Mouse (Mus musculus): Measurements from ENCODE around the gene Agmat. TPM values are rescaled to one million over a fixed set of nuclear protein-coding genes. Genes with fewer than 3 reads are reported as not detected.

Agmat gene
- total and polyA plus RNA-seq, 2 experiments from 2014 or later, result 1.1 TPM; not detected in 1

DNA sequence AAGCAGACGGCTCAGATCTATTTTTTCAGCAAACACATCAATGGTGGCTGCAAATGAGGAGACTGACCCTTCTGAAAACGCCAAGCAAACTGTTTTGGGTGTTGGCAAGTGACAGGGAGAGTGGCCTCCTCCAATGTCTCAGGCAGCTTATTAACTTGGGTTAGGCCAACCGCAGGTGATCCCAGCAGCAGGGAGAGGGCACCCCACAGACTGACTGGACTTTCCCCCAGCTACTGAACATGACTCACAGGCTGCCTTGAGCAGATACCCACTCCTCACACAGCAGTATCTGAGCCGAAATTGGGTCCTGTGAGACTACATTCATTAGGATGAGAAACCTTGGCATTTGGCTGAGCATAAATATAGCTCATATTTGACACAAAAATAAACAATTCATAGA is 14.5 kb downstream of the Agmat start:
- 78% methylated on average over 4 of the region's 4 CpGs for WGBS
- peaks cover 44% of the 10 kb centered on the region for H3K36me3 ChIP-seq (replicated peaks; ENCODE audit: control insufficient read depth, insufficient read depth, low read length)

DNA sequence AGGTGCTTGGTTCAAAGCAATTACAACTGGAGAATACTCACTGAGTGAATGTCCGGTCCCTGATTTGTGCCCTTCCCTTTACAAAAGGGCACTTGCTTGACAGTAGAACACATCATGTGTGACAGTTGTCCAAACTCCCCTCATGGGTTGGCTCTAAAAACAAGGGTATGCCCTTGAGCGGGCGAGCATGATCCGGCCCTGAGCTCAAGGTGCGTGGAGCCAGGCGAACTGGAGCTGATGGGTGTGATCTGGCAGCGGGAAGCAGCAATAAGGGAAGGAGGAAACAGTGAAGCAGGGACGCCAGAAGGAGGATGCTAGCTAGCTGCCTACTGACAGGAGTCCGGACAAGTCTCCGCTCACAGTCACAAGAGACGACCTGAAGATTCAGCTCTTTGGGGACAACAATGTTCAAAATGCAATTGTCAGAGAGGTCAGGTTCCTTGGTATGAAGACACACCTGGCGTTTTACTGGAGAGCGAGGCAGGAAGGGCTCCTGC is 15.7 kb downstream of the Agmat start:
- no peak for DNase-seq (ENCODE audit: low spot score)
- Histone ChIP-seq H3K27me3 (ENCODE audit: control insufficient read depth, insufficient read depth, low read length) (no peaks in the 10 kb centered on the region), H3K4me1 (ENCODE audit: control insufficient read depth, insufficient read depth) (peaks cover 11% of the 10 kb centered on the region; the same call in 1 of the 2 replicates), H3K4me2 (ENCODE audit: low read depth, low read length) (no peak overlapping the region), H3K27ac (ENCODE audit: low read depth) (no peak overlapping the region), H3K9me3 (replicated peaks; ENCODE audit: control insufficient read depth, low read length) (no peaks in the 10 kb centered on the region), H3K4me3 (ENCODE audit: low read depth, low read length) (no peak overlapping the region), H3K36me3 (replicated peaks; ENCODE audit: control insufficient read depth, insufficient read depth, low read length) (peaks cover 46% of the 10 kb centered on the region), H3K9ac (replicated peaks; ENCODE audit: low read depth, low read length) (no peak overlapping the region)
- no peak for ATAC-seq (ENCODE audit: insufficient read depth, low read depth)
- 92% methylated on average over 13 of the region's 13 CpGs for WGBS
- TF ChIP-seq EP300 (IDR thresholded peaks at IDR 0.05; ENCODE audit: low read depth) (no peak), CTCF (IDR thresholded peaks at IDR 0.05; ENCODE audit: low read depth) (no peak)

More for the DNA sequence above, 14.5 kb downstream of the Agmat start:
- no peak overlapping the region for H3K27ac ChIP-seq (ENCODE audit: low read depth)
- no peaks in the 10 kb centered on the region for H3K27me3 ChIP-seq (ENCODE audit: control insufficient read depth, insufficient read depth, low read length)
- ATAC-seq (ENCODE audit: insufficient read depth, low read depth) (no peak), DNase-seq (ENCODE audit: low spot score) (no peak)
- no peak overlapping the region for H3K4me3 ChIP-seq (ENCODE audit: low read depth, low read length)
- no peak for TF ChIP-seq EP300 (IDR thresholded peaks at IDR 0.05; ENCODE audit: low read depth)
- TF ChIP-seq CTCF (IDR thresholded peaks at IDR 0.05; ENCODE audit: low read depth), result no peak
- H3K9ac ChIP-seq (replicated peaks; ENCODE audit: low read depth, low read length), result no peak overlapping the region
- H3K4me1 ChIP-seq (ENCODE audit: control insufficient read depth, insufficient read depth), result 0 out of 2 replicates have a peak, but pooled peaks cover under 1% of the 10 kb centered on the region
- no peaks in the 10 kb centered on the region for H3K9me3 ChIP-seq (replicated peaks; ENCODE audit: control insufficient read depth, low read length)
- no peak overlapping the region for H3K4me2 ChIP-seq (ENCODE audit: low read depth, low read length)

DNA sequence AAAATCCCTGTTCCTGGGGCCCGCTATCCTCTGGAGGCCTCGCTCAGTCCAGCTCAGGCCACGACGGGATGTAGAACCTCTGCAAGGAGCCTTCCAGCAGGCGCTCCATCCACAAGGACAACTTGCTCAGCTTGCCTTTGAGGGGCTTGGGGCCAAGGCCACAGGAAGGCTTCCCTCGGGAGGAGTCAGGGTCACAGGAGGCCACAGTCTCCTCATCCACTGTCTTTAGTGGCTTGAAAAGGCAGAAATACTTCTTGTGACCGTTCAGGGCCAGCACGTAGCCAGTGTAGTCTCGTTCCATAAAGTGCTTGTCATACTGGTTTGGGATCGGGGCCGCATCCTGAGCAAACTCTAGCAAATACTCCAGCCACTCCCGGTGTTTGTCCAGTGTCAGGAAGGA is 17.0 kb downstream of the Agmat start:
- 83% methylated on average over 12 of the region's 12 CpGs for WGBS
- no peak overlapping the region for H3K27ac ChIP-seq (ENCODE audit: low read depth)
- no peak for DNase-seq (ENCODE audit: low spot score)
- no peak for TF ChIP-seq CTCF (IDR thresholded peaks at IDR 0.05; ENCODE audit: low read depth)
- no peak for TF ChIP-seq EP300 (IDR thresholded peaks at IDR 0.05; ENCODE audit: low read depth)
- H3K27me3 ChIP-seq (ENCODE audit: control insufficient read depth, insufficient read depth, low read length), result no peaks in the 10 kb centered on the region
- ATAC-seq (ENCODE audit: insufficient read depth, low read depth), result no peak
- peaks cover 22% of the 10 kb centered on the region for H3K4me1 ChIP-seq (ENCODE audit: control insufficient read depth, insufficient read depth)
- no peak overlapping the region for H3K9ac ChIP-seq (replicated peaks; ENCODE audit: low read depth, low read length)
- H3K9me3 ChIP-seq (replicated peaks; ENCODE audit: control insufficient read depth, low read length), result no peaks in the 10 kb centered on the region
- peaks cover 46% of the 10 kb centered on the region for H3K36me3 ChIP-seq (replicated peaks; ENCODE audit: control insufficient read depth, insufficient read depth, low read length)
- H3K4me2 ChIP-seq (ENCODE audit: low read depth, low read length), result no peak overlapping the region
- no peak overlapping the region for H3K4me3 ChIP-seq (ENCODE audit: low read depth, low read length)

DNA sequence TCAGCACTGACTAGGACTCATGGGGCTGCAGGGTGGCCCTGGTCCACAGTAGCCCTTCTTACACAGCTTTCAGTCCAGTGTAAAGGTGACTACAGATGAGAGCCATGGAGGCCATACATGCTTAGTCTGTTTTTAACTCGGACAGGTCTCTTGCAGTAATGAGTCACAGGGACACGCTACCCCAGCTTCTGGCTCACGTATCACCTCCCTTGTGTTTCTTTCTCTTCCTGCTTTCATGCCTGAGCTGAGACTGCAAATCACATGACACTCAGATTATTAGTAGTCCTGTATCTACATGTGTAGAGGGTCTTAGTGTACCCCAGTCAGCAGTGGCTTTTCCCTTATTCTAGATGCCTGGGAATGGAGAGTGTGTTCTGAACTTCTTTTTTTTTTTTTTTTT is 18.5 kb downstream of the Agmat start:
- Histone ChIP-seq H3K36me3 (replicated peaks; ENCODE audit: control insufficient read depth, insufficient read depth, low read length) (peaks cover 61% of the 10 kb centered on the region), H3K9ac (replicated peaks; ENCODE audit: low read depth, low read length) (no peak overlapping the region), H3K4me3 (ENCODE audit: low read depth, low read length) (no peak overlapping the region), H3K27ac (ENCODE audit: low read depth) (no peak overlapping the region), H3K27me3 (ENCODE audit: control insufficient read depth, insufficient read depth, low read length) (no peaks in the 10 kb centered on the region), H3K4me1 (ENCODE audit: control insufficient read depth, insufficient read depth) (peaks cover 22% of the 10 kb centered on the region), H3K9me3 (replicated peaks; ENCODE audit: control insufficient read depth, low read length) (no peaks in the 10 kb centered on the region), H3K4me2 (ENCODE audit: low read depth, low read length) (no peak overlapping the region)
- TF ChIP-seq EP300 (IDR thresholded peaks at IDR 0.05; ENCODE audit: low read depth) (no peak), CTCF (IDR thresholded peaks at IDR 0.05; ENCODE audit: low read depth) (no peak)
- no peak for DNase-seq (ENCODE audit: low spot score)
- WGBS, result 79% methylated on average over 3 of the region's 3 CpGs
- ATAC-seq (ENCODE audit: insufficient read depth, low read depth), result no peak

DNA sequence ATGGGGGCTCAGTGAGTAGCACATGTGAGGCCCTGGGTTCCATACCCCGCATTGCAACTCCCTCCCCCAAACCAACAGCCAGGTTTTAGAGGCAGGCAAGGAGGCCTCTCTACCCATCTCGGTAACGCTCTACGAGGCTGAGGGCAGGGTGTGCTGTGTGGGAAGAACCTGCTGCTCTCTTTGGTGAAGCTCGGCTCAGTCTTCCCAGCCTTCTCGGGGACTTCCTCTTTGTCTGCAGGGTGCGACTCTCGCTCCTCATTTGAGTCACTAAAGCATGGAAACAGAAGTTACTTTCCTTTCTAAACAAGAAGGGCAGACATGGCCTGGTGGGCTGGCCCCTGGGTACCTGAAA is 19.8 kb downstream of the Agmat start:
- Histone ChIP-seq H3K4me1 (ENCODE audit: control insufficient read depth, insufficient read depth) (peaks cover 22% of the 10 kb centered on the region), H3K9ac (replicated peaks; ENCODE audit: low read depth, low read length) (0 out of 2 replicates have a peak overlapping the region, but pooled peaks have one; percentile 4), H3K27me3 (ENCODE audit: control insufficient read depth, insufficient read depth, low read length) (no peaks in the 10 kb centered on the region), H3K27ac (ENCODE audit: low read depth) (peak overlapping the region; percentile 93), H3K4me2 (ENCODE audit: low read depth, low read length) (peak overlapping the region; percentile 41), H3K9me3 (replicated peaks; ENCODE audit: control insufficient read depth, low read length) (no peaks in the 10 kb centered on the region), H3K4me3 (ENCODE audit: low read depth, low read length) (0 out of 2 replicates have a peak overlapping the region, but pooled peaks have one; percentile 5), H3K36me3 (replicated peaks; ENCODE audit: control insufficient read depth, insufficient read depth, low read length) (peaks cover 69% of the 10 kb centered on the region)
- 54% methylated on average over 8 of the region's 8 CpGs for WGBS
- DNase-seq (ENCODE audit: low spot score) (peak; percentile 5), ATAC-seq (ENCODE audit: insufficient read depth, low read depth) (no peak)
- TF ChIP-seq CTCF (IDR thresholded peaks at IDR 0.05; ENCODE audit: low read depth), result no peak
- no peak for TF ChIP-seq EP300 (IDR thresholded peaks at IDR 0.05; ENCODE audit: low read depth)
